Mouse (Mus musculus): ENCODE measurements around the gene Bag3. TPM values are rescaled to one million over a fixed set of nuclear protein-coding genes. Genes with fewer than 3 reads are reported as not detected.
"Not testable (repeated sequence)": the region's sequence is repeated elsewhere in the genome, so short reads cannot be mapped to it uniquely, and the experiment has no call there.

Bag3 gene
- polyA plus RNA-seq, 1 experiment from 2014 or later = 1.3 TPM

DNA sequence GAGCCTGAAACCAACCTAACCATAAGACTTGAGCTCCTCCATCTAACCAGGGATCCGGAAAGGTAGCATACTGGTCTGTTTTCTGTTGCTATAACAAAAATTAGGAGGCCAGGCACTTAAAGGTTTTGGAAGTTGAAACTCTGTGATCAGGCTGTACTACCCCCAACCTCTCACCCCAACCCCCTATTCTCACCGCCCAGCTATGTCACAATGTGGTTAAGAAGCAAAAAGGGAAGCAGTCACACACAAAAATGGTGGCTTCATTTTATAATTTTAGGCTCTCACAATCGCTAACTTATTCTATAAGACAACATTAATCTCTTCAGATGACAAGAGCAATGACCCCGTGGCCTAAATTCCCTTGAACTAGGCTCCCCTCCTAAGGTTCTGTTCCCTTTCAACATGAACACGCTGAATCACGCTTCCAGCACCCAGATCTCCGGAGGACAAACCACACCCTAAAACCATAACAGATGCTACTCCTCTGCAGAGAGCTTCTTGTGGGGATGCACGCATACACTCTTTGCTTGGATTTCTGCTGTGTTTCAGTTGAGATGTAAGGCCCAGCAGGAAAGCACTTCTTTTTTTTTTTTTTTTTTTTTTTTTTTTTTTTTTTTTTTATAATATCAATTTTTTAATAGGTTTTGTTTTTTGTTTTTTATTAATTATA, 46.7 kb downstream of the Bag3 start:
- H3K27me3 ChIP-seq (ENCODE audit: control insufficient read depth, insufficient read depth, low read length) = no peaks in the 10 kb centered on the region
- H3K4me1 ChIP-seq (ENCODE audit: control insufficient read depth, insufficient read depth, low read length) = no peaks in the 10 kb centered on the region
- no peaks in the 10 kb centered on the region for H3K36me3 ChIP-seq (ENCODE audit: control insufficient read depth, insufficient read depth, low read length)
- H3K9ac ChIP-seq (replicated peaks; ENCODE audit: low read depth, low read length) = no peak overlapping the region
- 93% methylated on average over 8 of the region's 8 CpGs for WGBS
- H3K4me2 ChIP-seq (ENCODE audit: low read depth, low read length) = no peak overlapping the region
- H3K9me3 ChIP-seq (ENCODE audit: control insufficient read depth, low read length) = no peaks in the 10 kb centered on the region
- ATAC-seq (ENCODE audit: low read depth) = no peak
- no peak overlapping the region for H3K27ac ChIP-seq (ENCODE audit: low read depth, low read length)
- no peak overlapping the region for H3K4me3 ChIP-seq (ENCODE audit: low read depth, low read length)

DNA sequence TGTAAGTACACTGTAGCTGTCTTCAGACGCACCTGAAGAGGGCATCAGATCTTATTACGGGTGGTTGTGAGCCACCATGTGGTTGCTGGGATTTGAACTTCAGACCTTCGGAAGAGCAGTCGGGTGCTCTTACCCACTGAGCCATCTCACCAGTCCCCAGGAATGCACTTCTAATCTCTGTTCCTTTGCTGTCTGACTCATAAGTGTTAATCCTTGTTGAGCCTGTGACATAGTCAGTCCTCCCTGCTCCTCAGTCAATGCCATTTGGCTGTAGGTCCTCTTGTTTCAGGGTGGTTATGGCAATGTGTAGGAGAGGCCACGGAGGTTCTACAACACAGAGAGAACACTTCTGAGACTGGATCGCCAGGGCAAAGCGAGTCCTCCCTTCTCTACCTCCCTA, 47.2 kb downstream of the Bag3 start:
- not testable (repeated sequence) for H3K27ac ChIP-seq (ENCODE audit: low read depth, low read length); H3K4me3 ChIP-seq (ENCODE audit: low read depth, low read length); ATAC-seq (ENCODE audit: low read depth); H3K4me1 ChIP-seq (ENCODE audit: control insufficient read depth, insufficient read depth, low read length); H3K9me3 ChIP-seq (ENCODE audit: control insufficient read depth, low read length); H3K4me2 ChIP-seq (ENCODE audit: low read depth, low read length); H3K9ac ChIP-seq (replicated peaks; ENCODE audit: low read depth, low read length); H3K36me3 ChIP-seq (ENCODE audit: control insufficient read depth, insufficient read depth, low read length); H3K27me3 ChIP-seq (ENCODE audit: control insufficient read depth, insufficient read depth, low read length)
- WGBS = 89% methylated on average over 7 of the region's 7 CpGs

DNA sequence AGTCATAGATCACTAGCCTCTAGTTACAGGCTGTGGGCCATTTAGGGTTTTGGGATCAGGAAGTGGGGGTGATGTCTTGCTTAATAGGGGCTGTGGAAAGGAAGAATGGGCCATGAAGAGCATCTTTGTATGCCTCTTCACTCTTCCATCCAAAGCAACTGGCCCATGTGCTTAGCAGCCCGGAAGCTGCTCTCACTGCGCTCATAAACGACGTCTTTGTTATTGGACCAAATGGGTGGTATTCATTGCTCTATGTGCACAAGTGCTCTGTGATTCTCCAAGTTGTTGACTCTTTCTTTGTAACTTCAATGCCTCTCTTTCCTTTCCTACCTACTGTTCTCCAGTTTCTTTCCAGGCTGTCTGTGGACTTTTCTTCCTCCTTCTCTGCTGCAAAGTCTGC, 48.6 kb downstream of the Bag3 start:
- H3K36me3 ChIP-seq (ENCODE audit: control insufficient read depth, insufficient read depth, low read length) = no peaks in the 10 kb centered on the region
- no peak for ATAC-seq (ENCODE audit: low read depth)
- no peaks in the 10 kb centered on the region for H3K9me3 ChIP-seq (ENCODE audit: control insufficient read depth, low read length)
- H3K4me3 ChIP-seq (ENCODE audit: low read depth, low read length) = no peak overlapping the region
- H3K9ac ChIP-seq (replicated peaks; ENCODE audit: low read depth, low read length) = no peak overlapping the region
- H3K27me3 ChIP-seq (ENCODE audit: control insufficient read depth, insufficient read depth, low read length) = no peaks in the 10 kb centered on the region
- no peak overlapping the region for H3K4me2 ChIP-seq (ENCODE audit: low read depth, low read length)
- no peak overlapping the region for H3K27ac ChIP-seq (ENCODE audit: low read depth, low read length)
- no peaks in the 10 kb centered on the region for H3K4me1 ChIP-seq (ENCODE audit: control insufficient read depth, insufficient read depth, low read length)
- WGBS = 64% methylated on average over 4 of the region's 4 CpGs

DNA sequence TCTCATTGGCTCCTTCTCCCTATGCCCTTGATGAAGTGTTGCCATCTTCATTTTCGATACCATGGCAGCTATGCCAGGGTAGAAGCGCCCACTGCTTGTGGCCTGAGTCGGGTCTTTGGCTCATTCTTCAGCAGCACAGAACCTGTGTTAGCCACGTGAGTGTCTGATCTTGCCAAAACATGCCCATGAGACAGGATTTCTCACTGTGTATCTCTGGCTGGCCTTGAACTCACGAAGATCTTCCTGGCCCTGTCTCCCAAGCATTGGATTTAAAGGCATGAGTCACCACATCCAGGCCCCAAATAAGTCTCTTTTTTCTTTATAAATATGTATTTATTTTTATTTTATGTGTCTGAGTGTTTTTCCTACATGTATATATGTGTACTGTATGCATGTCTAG, 51.8 kb downstream of the Bag3 start:
- no peak overlapping the region for H3K9ac ChIP-seq (replicated peaks; ENCODE audit: low read depth, low read length)

DNA sequence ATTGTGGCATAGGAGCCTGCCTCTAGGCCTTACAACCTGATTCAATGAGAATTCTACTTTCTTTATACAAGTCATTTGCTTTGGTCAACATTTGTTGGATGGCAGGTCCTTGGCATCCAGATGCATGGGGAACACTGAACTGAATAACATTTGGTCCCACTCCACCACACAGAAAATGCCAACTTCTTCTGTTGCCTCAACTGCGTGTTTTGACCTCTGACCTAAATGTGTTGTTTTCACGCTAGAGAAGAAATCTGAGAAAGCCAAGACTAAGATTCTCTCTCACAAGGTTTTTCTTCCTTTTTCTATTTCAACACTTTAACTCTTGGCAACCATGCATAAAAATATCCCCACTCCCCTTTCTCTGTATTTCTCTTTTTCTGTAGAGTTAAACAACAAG, 52.4 kb downstream of the Bag3 start:
- Histone ChIP-seq H3K36me3 (ENCODE audit: control insufficient read depth, insufficient read depth, low read length) (no peaks in the 10 kb centered on the region), H3K27me3 (ENCODE audit: control insufficient read depth, insufficient read depth, low read length) (no peaks in the 10 kb centered on the region), H3K27ac (ENCODE audit: low read depth, low read length) (no peak overlapping the region), H3K9me3 (ENCODE audit: control insufficient read depth, low read length) (no peaks in the 10 kb centered on the region), H3K4me2 (ENCODE audit: low read depth, low read length) (no peak overlapping the region), H3K9ac (replicated peaks; ENCODE audit: low read depth, low read length) (no peak overlapping the region), H3K4me1 (ENCODE audit: control insufficient read depth, insufficient read depth, low read length) (no peaks in the 10 kb centered on the region), H3K4me3 (ENCODE audit: low read depth, low read length) (no peak overlapping the region)
- WGBS = 79% methylated on average over 2 of the region's 2 CpGs
- no peak for ATAC-seq (ENCODE audit: low read depth)

More for the DNA sequence above, 51.8 kb downstream of the Bag3 start:
- no peaks in the 10 kb centered on the region for H3K36me3 ChIP-seq (ENCODE audit: control insufficient read depth, insufficient read depth, low read length)
- no peaks in the 10 kb centered on the region for H3K4me1 ChIP-seq (ENCODE audit: control insufficient read depth, insufficient read depth, low read length)
- 89% methylated on average over 5 of the region's 5 CpGs for whole genome bisulfite sequencing
- H3K4me3 ChIP-seq (ENCODE audit: low read depth, low read length) = no peak overlapping the region
- no peak overlapping the region for H3K27ac ChIP-seq (ENCODE audit: low read depth, low read length)
- ATAC-seq (ENCODE audit: low read depth) = no peak
- H3K4me2 ChIP-seq (ENCODE audit: low read depth, low read length) = no peak overlapping the region
- H3K27me3 ChIP-seq (ENCODE audit: control insufficient read depth, insufficient read depth, low read length) = no peaks in the 10 kb centered on the region
- H3K9me3 ChIP-seq (ENCODE audit: control insufficient read depth, low read length) = no peaks in the 10 kb centered on the region

DNA sequence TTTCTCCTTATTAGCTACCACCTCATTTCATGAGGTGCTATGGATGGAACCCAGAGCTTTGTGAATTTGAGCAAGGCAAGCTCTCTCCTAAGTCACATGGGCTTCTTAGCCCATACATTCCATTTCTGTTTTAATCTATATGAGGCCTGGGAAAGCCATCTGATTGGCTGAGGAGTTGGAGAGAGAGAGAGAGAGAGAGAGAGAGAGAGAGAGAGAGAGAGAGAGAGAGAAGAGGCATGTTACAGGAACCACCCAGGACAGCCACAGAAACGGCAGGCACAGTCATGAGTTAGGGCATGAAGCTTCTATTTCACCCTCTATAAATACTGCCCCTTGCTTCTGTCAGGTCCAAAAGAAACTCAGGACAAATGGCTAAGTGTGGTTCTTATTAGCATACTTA, 54.2 kb downstream of the Bag3 start:
- WGBS = 43% methylated on average over 1 of the region's 1 CpGs
- ATAC-seq (ENCODE audit: low read depth) = no peak

DNA sequence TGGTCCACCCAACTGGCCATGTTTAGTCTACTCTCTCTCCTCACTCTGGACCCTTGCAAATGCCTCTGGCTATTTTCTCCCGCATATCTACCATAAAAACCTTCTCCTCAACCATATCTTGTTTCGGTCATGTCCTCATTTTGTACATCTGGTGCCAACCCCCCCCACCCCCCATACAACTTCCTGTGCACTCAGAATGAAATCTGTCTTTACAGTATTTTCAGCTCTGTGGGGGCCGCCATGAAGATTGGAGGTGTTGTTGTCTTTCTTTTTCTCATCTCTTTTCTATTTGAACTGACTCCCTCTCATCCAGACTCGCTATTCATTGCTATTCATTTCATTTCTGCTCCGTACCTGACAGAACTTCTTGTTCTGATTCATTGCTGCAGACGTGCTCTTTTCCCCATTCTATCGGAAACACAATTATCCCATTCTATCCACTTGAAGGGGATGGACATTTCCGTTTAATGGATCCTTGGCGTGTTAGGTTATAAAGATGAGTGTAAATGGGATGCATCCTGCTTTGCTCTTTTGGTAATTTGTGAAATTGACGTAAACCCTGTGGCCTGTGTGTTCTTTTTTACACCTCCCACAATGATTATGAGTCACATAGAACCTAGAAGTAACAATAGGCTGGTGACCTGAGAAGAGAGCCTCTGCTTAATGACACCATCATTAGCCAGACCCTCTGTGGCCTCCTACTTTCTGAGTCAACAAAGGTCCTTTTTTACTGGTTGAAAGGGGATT, 55.0 kb downstream of the Bag3 start:
- Histone ChIP-seq H3K4me2 (ENCODE audit: low read depth, low read length) (no peak overlapping the region), H3K9ac (replicated peaks; ENCODE audit: low read depth, low read length) (no peak overlapping the region), H3K36me3 (ENCODE audit: control insufficient read depth, insufficient read depth, low read length) (no peaks in the 10 kb centered on the region), H3K4me3 (ENCODE audit: low read depth, low read length) (no peak overlapping the region), H3K27me3 (ENCODE audit: control insufficient read depth, insufficient read depth, low read length) (no peaks in the 10 kb centered on the region), H3K9me3 (ENCODE audit: control insufficient read depth, low read length) (no peaks in the 10 kb centered on the region), H3K27ac (ENCODE audit: low read depth, low read length) (no peak overlapping the region), H3K4me1 (ENCODE audit: control insufficient read depth, insufficient read depth, low read length) (no peaks in the 10 kb centered on the region)
- ATAC-seq (ENCODE audit: low read depth) = no peak
- WGBS = 39% methylated on average over 10 of the region's 10 CpGs

More for the DNA sequence above, 54.2 kb downstream of the Bag3 start:
- H3K27me3 ChIP-seq (ENCODE audit: control insufficient read depth, insufficient read depth, low read length) = no peaks in the 10 kb centered on the region
- H3K4me1 ChIP-seq (ENCODE audit: control insufficient read depth, insufficient read depth, low read length) = no peaks in the 10 kb centered on the region
- H3K27ac ChIP-seq (ENCODE audit: low read depth, low read length) = no peak overlapping the region
- no peak overlapping the region for H3K9ac ChIP-seq (replicated peaks; ENCODE audit: low read depth, low read length)
- H3K4me3 ChIP-seq (ENCODE audit: low read depth, low read length) = no peak overlapping the region
- H3K36me3 ChIP-seq (ENCODE audit: control insufficient read depth, insufficient read depth, low read length) = no peaks in the 10 kb centered on the region
- no peaks in the 10 kb centered on the region for H3K9me3 ChIP-seq (ENCODE audit: control insufficient read depth, low read length)
- no peak overlapping the region for H3K4me2 ChIP-seq (ENCODE audit: low read depth, low read length)

DNA sequence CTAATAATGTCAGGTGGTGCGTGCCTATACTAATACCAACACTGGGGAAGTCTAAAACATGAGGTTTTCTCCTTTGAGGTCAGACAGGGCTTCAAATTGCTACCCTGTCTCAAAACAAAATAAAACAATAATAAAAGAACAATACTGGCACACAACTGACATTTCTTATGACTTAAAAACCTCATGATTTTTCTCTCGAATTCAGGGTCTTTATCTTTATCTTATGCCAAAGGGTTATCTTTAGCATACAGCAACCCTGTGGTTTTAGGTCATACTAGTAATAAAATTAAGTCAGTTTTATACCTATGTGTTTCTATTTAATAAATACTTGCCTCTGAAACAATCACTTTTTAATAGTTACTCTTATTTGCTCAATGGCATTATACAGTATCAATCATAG, 56.0 kb downstream of the Bag3 start:
- no peak overlapping the region for H3K27ac ChIP-seq (ENCODE audit: low read depth, low read length)
- H3K36me3 ChIP-seq (ENCODE audit: control insufficient read depth, insufficient read depth, low read length) = no peaks in the 10 kb centered on the region
- H3K9ac ChIP-seq (replicated peaks; ENCODE audit: low read depth, low read length) = no peak overlapping the region
- ATAC-seq (ENCODE audit: low read depth) = no peak
- H3K4me2 ChIP-seq (ENCODE audit: low read depth, low read length) = no peak overlapping the region
- no peaks in the 10 kb centered on the region for H3K27me3 ChIP-seq (ENCODE audit: control insufficient read depth, insufficient read depth, low read length)
- H3K9me3 ChIP-seq (ENCODE audit: control insufficient read depth, low read length) = no peaks in the 10 kb centered on the region
- H3K4me1 ChIP-seq (ENCODE audit: control insufficient read depth, insufficient read depth, low read length) = no peaks in the 10 kb centered on the region
- no peak overlapping the region for H3K4me3 ChIP-seq (ENCODE audit: low read depth, low read length)
- 84% methylated on average over 2 of the region's 2 CpGs for WGBS

DNA sequence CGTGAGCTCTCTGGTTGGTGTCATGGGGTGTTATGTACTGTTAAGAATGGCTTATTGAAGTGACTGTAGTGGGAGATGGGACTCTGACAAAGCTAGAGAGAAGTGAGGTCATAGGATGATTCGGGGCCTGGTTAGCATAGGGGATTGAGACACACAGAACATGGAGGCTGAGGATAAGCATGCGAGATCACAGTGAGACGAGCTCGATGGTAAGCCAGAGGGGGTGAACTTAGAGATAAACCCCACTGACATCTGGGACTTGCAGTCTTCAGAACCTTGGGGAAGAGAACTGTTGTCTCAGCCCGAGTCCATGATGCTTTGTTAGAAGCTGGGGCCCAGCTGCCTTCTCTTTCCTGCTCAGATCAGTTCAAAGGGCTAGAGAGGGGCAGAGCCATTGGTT, 56.9 kb downstream of the Bag3 start:
- no peaks in the 10 kb centered on the region for H3K27me3 ChIP-seq (ENCODE audit: control insufficient read depth, insufficient read depth, low read length)
- no peaks in the 10 kb centered on the region for H3K36me3 ChIP-seq (ENCODE audit: control insufficient read depth, insufficient read depth, low read length)
- no peak overlapping the region for H3K9ac ChIP-seq (replicated peaks; ENCODE audit: low read depth, low read length)
- H3K9me3 ChIP-seq (ENCODE audit: control insufficient read depth, low read length) = no peaks in the 10 kb centered on the region
- no peak overlapping the region for H3K4me3 ChIP-seq (ENCODE audit: low read depth, low read length)
- no peak overlapping the region for H3K4me2 ChIP-seq (ENCODE audit: low read depth, low read length)
- ATAC-seq (ENCODE audit: low read depth) = no peak
- H3K4me1 ChIP-seq (ENCODE audit: control insufficient read depth, insufficient read depth, low read length) = no peaks in the 10 kb centered on the region
- 96% methylated on average over 6 of the region's 6 CpGs for WGBS
- no peak overlapping the region for H3K27ac ChIP-seq (ENCODE audit: low read depth, low read length)

All from neural tube, embryonic 14.5 days (tissue).